Mouse (Mus musculus) layer of hippocampus, adult 9-11 months (tissue): ENCODE data around the gene Ndufb10.

ENCODE experiments used
- DNase-seq: peaks from one replicate; pipeline ENCODE4 v3.0.0; 2022

The Ndufb10 gene

GRCm38 (mm10) chr17:24724184-24724583, at the start of gene Ndufb10:
TSS of gene Ndufb10 (minus strand) at chr17:24724478.
- DNase-seq, result peak; percentile 95

GRCm38 (mm10) chr17:24773241-24773640, 49.0 kb upstream of the Ndufb10 start:
- DNase-seq, result no peak

- no peak for DNase-seq
Observed at GRCm38 (mm10) chr17:24769146-24769545, 44.9 kb upstream of the Ndufb10 start.

GRCm38 (mm10) chr17:24766266-24766875, 42.1 kb upstream of the Ndufb10 start:
- no peak for DNase-seq

GRCm38 (mm10) chr17:24765016-24765905, 41.0 kb upstream of the Ndufb10 start:
- DNase-seq, result no peak

GRCm38 (mm10) chr17:24761121-24761520, 36.8 kb upstream of the Ndufb10 start:
- DNase-seq, result no peak

GRCm38 (mm10) chr17:24757394-24757793, 33.1 kb upstream of the Ndufb10 start:
- no peak for DNase-seq

GRCm38 (mm10) chr17:24752415-24753394, 28.4 kb upstream of the Ndufb10 start, which contains the start of gene Hs3st6:
TSS of gene Hs3st6 (plus strand) at chr17:24752988.
- no peak for DNase-seq

GRCm38 (mm10) chr17:24751528-24751927, 27.2 kb upstream of the Ndufb10 start:
- DNase-seq, result no peak

- no peak for DNase-seq
Observed at GRCm38 (mm10) chr17:24746986-24747385, 22.7 kb upstream of the Ndufb10 start.

GRCm38 (mm10) chr17:24745526-24746497, 21.5 kb upstream of the Ndufb10 start:
- peak; percentile 84 for DNase-seq

GRCm38 (mm10) chr17:24744381-24744780, 20.1 kb upstream of the Ndufb10 start:
- no peak for DNase-seq

GRCm38 (mm10) chr17:24743896-24744295, 19.6 kb upstream of the Ndufb10 start:
- no peak for DNase-seq

GRCm38 (mm10) chr17:24742307-24742706, 18.0 kb upstream of the Ndufb10 start:
- peak; percentile 48 for DNase-seq

GRCm38 (mm10) chr17:24739926-24740325, 15.6 kb upstream of the Ndufb10 start:
- DNase-seq, result no peak

GRCm38 (mm10) chr17:24738238-24738637, 14.0 kb upstream of the Ndufb10 start:
- no peak for DNase-seq

GRCm38 (mm10) chr17:24737135-24737810, 13.0 kb upstream of the Ndufb10 start:
- DNase-seq, result no peak

- DNase-seq, result peak; percentile 97
Observed at GRCm38 (mm10) chr17:24736330-24737051, 12.2 kb upstream of the Ndufb10 start, which contains the start of gene Msrb1. TSS of gene Msrb1 (plus strand) at chr17:24736642.

GRCm38 (mm10) chr17:24735446-24735845, 11.2 kb upstream of the Ndufb10 start:
- no peak for DNase-seq

- DNase-seq, result no peak
Observed at GRCm38 (mm10) chr17:24734513-24734912, 10.2 kb upstream of the Ndufb10 start.
